Mouse (Mus musculus): ENCODE measurements at regions not wholly inside any gene's neighbourhood (a gene's known extent, or its start where the extent isn't known, plus 50 kb on each side); places are given as distances from the start of the nearest gene placed in this dataset.

DNA sequence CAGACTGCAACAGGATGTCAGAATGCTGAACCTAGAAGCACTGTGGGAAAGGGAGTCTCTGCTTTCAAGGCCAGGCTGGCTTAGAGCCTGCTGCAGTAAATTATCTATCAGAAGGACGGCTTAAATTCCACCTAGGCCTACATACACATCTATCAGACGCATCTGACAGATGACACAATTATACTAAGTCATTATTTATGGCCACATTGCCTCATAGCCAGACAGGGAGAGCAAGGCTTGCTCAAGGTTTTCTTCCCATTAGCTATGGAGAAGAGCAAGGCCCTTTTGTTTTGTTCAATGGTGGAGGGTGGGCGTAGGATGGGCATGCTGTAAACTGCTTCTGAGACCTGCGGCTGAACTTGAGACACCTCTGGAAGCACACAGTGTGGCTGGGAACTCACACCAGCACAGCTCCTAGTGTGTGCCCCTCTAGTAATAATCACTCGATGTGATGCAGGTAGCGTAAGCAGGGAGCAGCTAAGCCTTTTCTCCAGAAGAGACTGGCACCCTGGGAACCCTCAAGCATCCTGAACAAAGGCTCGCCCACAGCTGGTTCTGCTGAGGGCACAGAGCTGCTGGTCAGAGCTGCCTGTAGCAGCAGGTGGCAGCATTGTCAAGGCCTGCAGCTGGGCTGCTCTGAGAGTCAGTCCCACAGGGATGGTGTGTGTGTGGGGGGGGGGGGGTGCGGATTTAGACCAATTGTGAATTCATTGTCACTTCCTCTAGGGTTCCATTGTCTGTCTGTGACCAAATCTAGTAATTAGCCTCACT lies 406.8 kb upstream of the Adamts16 start:
- DNase-seq (ENCODE audit: low spot score) = no peak

DNA sequence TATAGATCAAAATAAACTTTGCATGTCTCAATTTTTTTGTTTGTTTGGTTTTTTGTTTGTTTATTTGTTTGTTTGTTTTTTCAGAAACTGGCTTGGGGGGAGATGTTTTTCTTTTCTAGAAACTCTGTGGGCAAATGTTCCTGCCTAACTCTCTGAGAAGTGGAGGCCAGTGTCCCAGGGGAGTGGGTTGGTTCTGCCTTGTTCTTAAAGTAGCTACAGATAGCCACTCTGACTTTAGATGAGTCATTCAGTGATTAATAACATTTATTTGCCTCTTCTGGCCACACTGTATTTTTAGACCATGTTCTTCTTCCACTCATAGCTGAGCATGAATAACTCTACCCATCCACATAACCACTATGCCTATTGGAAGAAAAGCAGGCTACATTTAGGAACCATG lies 405.6 kb upstream of the Adamts16 start:
- no peak for DNase-seq (ENCODE audit: low spot score)

DNA sequence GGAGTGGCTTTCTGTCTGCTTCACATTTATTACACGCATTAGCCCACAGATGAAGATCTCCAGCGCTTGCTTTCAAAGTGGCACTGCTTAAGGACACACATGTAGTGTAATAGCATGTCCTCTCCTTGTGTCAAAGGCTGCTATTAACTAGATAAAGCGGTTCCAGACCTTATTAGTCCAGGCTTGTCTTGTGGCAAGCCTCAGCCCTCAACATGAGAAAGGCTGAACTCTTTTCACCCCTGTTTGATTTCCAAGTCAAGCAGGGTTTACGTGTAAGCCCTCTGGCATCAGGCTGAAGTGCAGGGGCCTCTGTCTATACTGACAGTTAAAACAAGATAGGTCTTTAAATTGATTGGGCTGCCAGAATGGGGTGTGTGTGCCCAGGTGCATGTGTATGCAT lies 403.7 kb upstream of the Adamts16 start:
- DNase-seq (ENCODE audit: low spot score) = no peak

DNA sequence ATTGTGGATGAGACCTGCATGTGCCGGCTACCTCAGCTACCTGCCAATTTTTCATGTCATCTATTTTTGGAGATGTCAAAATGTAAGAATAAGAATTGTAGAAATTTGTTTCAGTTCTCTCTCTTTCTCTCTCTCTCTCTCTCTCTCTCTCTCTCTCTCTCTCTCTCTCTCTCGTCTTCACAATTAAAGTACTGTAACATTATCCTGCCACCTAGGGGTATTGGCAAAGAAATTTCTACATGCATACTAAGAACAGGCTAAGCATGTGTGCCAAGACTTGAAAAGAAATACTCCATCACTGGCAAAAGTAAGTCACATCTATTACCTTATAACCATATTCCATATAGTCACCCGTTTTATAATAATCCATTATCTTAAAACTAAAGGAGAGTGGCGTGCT lies 398.2 kb upstream of the Adamts16 start:
- DNase-seq (ENCODE audit: low spot score) = no peak

DNA sequence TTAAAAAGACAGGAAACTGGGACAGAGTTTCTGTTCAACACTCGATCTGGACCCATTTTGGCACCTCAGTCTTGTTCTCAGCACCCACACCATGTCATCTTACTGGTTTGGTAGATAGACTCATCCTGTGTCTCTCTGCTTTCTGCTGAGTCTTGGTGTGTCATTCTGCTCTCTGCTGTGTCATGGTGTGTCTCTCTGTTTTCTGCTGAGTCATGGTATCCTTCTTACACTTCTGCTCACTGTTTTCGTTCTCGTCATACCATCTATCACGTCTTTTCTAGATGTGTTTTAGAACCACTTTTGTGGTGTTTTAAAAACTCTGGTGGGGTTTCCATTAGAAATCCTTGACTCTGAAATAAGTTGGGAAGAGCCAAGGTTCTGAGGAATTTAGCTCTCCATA lies 393.7 kb upstream of the Adamts16 start:
- no peak for DNase-seq (ENCODE audit: low spot score)

DNA sequence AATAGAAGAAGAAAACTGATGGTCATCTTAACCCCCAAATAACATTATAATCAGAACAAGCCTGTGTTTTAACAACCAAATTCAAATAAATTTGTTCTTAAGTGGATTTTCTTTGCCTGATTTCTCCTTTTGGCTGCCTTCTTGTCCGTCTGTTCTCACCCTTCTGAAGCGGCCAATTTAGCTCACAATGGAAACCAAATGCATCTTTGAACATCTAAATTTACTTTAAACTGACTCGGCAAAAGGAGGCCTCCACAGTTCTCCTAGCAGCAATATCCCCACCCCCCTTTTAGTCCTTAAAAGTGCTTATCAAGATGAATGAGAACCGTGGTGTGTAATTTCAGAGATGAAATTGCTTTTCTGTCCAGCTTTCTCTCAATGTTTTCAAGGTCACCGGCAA lies 389.6 kb upstream of the Adamts16 start:
- no peak for DNase-seq (ENCODE audit: low spot score)

DNA sequence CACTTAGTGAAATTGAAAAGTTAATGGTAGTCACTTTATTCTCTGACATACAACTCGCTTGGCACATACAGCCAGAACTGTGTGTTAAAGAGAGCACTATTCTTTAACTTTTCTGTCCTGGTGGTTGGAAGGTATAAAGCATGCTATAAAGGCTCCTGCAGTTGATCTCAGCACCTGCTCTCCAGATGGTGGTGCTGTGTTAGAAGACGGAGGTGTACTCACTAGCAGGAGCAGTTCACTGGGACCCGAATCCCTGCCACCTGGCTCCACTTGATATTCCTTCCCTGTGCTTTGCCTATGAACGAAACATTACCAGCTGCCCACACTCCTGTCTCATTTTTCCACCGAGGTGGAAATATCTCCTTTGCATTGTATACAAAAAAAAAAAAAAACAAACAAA lies 373.2 kb upstream of the Adamts16 start:
- no peak for DNase-seq (ENCODE audit: low spot score)

DNA sequence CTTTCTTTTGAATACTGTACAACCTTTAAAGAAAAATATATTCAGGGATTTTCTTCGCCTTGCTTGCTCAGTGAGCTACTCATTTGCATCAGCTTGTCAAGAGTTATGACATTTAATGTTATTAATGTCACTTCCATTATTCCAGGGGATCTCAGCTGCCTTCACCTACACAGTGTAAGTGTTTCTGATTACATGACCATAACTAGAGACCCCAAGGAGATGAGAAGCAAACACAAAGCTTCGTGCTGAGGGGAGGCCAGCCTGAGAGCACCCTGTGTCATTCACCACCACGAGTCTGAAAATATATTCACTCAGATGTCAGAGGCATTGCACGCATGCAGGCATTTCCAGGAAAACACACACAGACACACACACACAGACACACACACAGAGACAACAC lies 369.8 kb upstream of the Adamts16 start:
- DNase-seq (ENCODE audit: low spot score) = no peak

DNA sequence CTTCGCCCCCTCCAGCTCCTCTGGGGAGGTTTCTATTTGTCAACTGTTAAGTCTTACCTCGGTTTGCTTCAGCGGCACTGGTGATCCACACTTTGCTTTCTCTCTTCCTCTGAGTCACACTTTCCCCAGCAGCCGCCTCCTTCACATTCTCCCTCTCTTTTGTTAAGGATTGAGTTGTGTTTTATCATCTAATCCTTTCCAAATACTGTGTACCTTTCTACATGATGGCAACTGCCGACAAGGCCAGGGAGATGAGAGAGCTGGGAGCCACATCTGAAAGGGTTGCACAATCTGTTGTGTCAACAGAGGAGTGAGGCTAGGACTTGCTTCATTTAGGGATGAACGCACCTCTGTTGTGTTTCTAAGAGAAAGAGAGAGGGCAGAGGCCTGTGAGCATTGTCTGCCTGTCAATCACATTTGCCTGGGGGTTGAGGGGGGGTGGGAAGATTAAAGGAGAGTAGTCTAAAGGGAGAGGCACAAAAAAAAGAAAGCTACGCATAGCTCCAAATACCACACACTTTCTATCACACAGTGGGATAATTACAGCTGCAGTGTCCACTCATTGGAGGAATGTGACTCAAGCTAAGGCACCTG lies 369.1 kb upstream of the Adamts16 start:
- no peak for DNase-seq (ENCODE audit: low spot score)

DNA sequence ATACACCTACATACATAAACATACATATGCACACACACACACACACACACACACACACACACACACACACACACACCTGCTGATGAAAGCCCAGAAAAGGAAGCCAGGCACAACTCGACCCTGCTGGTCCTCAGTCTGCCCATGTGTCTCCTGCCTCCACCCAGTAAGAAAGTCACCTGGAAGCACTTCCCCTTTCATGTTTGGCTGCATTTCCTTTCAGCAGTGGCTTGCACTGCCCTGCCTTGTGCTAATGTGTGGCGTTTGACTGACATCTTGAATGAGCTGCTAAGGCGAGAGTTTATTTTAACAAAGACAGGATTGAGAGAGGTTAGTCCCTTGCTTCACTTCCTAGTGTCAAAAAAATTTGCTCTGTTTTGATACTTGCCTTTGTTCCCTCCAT lies 364.1 kb upstream of the Adamts16 start:
- DNase-seq (ENCODE audit: low spot score) = no peak

DNA sequence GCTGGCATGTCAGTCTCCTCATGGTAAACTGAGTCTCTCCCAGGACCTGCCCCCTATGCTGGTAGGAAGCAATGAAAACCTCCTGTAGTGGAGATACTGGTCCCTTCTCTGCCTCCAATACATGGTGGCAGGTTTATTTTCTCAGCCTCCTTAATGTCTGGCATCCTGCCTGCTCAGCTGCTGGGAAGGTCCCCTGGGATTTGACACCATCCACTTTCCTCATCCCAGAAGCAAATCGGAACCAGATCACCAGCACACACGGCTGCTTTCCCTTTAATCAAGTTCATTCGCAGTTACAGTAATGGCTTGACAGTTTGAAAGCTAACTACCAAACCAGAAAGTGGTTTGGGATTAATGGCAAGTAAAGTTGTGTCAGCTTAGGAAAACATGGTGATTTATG lies 359.0 kb upstream of the Adamts16 start:
- no peak for DNase-seq (ENCODE audit: low spot score)

DNA sequence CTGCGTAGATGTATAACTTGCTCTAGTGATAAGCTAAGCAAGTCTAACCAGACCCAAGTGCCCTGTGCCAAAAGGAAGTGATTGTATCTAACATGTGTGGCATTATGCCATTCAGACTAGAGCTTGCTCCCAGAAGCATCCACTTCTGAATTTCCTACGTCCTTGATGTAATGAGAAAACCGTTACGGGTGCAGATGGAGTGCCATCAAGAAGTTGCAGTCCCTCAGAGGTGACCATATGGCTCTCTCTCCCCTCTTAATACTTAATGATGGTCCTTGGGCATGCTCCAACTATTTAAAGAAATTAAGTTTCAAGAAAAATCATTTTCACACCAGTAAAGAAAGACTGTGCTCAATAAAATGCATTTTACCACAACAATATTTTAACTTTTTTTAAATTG lies 354.1 kb upstream of the Adamts16 start:
- no peak for DNase-seq (ENCODE audit: low spot score)

DNA sequence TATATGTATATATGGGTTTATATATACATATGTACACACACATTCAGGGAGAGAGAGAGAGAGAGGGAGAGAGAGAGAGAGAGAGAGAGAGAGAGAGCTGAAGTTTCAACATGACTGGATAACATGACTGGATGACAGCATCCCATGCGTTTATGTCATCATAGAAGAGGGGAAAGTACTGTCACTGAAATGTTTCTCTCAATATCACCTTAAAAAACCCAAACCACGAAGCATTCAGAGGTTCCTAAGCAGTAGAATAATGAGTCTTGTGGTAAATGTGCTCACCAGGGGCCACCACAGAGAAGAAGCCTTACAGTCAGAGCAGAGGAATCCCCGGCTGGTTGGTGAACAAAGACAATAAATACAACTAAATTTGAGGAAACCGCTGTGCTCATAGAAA lies 342.9 kb upstream of the Adamts16 start:
- no peak for DNase-seq (ENCODE audit: low spot score)

DNA sequence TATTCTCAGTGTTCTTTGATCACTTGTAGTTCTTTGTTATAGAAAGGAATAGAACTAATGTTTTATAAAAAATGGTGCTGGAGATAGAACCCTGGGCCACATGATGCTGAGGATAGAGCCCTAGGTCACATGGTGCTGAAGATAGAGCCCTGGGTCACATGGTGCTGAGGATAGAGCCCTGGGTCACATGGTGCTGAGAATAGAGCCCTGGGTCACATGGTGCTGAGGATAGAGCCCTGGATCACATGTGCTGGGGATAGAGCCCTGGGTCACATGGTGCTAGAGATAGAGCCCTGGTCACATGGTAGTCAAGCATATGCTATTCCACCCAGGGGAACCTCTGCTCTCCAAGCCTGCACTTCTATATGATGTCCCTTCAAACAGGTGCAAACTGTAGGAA lies 337.5 kb upstream of the Adamts16 start:
- no peak for DNase-seq (ENCODE audit: low spot score)

DNA sequence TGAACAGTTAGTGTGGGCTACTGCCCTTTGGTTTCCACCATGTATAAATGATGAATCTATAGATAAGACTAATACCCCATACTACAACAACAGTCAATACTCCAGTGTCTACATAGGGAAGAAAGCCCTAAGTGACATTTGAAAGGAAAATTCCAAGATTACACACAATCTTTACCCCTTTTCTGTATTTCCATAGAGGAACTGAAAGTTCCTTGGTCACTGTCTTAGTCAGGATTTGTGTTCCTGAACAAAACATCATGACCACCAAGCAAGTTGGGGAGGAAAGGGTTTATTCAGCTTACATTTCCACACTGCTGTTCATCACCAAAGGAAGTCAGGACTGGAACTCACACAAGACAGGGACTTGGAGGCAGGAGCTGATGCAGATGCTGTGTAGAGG lies 332.7 kb upstream of the Adamts16 start:
- no peak for DNase-seq (ENCODE audit: low spot score)

DNA sequence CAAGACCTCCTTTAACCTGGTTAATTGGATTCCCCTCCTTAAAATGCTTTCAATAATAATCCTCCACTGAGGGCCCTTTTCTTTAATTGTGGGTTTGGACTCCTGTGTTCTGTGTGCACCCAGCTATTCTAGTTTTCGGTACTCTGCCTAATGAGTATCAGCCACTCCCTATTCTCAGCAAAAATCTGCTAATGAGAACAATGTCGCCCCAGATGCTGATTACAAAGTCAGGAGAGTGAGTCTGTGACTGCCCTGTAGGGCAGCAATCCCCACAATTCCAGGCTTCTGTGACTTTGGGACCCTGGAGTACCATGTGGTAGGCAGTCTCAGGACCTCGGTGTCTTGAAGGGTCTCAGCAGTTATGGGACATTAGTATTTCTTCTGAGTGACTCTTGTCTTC lies 324.6 kb upstream of the Adamts16 start:
- no peak for DNase-seq (ENCODE audit: low spot score)

DNA sequence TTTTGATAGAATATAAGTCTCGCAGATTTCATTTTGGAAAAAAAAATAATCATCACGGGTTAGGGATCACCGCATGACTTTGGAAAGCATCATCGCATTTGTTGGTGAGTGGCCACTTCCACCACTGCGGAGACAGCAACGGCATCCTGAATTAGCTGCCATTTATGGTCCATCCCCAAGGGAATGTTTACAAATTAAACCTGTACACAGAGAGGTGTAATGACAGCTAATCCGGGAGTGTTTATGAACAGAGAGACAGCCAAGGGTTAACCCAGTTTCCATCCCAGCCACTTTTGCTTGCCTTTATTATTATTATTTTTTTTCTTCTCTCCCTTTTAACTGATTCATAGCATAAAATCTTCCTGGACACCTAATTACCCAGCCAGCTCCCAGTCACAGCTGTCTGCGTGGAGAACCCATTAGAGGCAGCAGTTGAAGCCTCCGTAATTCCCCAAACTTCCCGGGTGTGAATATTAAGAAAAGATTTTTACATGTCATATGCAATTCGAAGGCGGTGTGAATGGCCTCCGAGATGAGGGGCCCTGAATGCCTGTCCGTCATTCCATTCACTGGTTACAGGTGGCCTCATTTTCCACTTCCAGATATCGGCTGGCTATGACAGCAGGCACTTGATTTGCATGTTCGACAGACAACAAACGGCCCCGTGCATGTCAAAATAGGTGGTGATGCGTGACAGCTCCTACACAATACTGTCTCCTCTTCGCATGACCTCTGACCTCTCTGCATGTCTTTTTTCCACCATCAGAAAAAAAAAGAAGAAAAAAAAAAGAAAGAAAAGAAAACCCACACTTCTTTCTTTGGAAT lies 323.7 kb upstream of the Adamts16 start:
- DNase-seq (ENCODE audit: low spot score) = no peak

DNA sequence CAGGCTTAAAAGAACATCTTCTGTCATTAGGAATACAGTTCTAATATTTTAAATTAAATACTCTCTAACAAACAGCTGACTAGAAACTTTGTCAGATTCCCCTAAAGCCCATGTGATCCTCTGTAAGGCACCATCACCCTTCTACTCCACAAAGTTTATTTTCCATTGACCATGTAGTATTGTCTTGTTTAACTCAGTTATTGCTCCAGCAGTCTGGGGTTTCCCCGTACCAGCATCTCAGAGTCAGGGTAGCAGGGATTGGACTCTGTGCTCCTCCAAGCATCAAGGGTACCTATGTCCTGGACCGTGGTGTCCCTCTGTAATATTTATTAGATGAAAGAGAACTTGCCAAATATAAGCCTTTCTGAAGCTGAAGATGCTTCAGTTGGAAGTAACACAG lies 322.4 kb upstream of the Adamts16 start:
- DNase-seq (ENCODE audit: low spot score) = no peak

DNA sequence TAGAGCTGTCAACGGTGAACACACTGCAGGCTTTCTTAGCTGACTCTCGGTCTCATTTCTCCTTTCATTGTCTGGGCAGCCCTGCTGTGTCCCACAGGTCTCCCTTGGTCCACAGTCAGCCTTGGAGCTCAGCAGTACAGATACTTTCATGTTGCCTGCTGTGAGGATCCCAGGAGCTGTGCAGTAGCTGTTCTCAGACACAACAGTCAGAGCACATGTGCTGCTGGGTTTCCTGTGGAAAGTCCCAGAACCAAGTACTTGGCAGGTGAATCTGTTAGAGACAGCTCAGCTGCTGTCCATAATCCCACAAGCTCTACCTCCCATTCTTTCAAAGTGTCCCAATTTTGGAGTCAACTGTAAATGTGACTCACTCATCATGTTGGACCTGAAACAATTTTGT lies 321.3 kb upstream of the Adamts16 start:
- DNase-seq (ENCODE audit: low spot score) = no peak

DNA sequence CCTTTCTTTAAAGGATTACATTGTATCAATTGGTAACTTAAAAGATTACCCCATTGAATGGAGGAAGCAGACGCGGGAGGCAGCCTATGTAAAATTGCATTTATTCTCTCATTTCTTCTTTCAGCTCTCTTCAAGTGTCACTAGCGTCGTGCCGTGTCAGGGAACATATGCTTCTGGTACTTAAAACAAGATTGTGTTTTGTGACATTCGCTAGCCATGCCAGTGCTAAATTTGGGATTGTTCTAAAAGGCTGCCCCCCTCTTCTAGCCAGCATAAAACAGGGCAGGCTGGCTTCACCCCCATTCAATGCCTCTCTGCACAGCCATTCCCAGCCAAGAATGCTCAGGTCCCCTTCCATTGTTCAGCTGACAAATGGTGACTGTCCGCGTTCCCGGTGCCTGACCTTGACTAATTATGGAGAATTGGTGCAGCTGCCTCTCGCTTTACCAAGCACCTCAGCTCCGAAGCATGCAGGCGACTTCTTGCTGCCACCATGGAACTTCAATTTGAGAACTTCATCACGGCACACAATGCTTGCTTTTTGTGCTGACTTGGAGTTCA lies 316.8 kb upstream of the Adamts16 start:
- DNase-seq (ENCODE audit: low spot score) = no peak

DNA sequence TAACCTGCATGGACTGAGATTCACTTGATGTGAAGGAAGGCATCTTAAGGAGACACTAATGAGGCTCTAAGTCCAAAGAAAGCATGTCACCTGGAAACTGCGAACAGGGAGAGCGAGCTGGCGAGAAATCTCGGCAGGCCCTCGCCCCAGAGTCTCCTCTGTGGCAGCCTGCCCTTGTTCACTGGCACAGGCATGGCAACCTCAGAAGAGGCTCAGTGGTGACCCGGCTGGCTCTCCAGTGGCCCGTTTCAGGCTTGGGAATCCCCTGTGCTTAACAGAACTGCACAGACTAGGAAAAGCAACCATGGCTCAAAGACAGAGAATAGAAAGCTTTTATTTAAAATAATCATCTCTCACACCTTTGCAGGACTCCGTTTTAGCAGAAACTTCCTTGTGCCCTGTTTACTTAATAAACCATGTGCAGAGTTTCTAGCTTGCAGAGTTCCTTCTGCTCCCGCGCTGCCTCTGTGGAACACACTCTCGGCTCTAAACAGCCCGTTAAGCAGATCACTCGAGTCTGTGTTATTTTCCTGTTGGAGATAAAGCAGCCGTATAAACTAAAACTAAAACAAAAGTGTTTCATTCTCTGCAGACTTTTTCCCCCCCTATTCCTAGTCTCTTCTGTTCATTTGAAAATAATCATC lies 316.2 kb upstream of the Adamts16 start:
- no peak for DNase-seq (ENCODE audit: low spot score)

DNA sequence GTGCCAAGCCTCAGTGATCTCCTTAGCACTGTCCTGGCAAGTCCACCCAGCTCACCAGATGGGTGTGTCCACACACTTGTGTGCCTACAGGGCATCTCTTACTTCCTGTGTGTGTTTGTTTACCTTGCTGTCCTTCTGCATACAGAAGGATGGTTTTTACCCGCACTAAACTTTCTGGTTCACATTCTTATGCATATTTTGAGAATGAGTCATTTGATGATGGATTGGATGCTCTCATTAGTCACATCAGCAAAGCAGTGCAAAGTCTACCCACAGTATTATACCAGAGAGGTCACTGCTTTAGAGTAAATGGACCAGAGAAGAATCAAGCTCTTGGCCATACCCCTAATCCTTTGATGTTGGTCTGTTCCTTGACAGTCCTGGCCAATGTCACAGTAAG lies 308.5 kb upstream of the Adamts16 start:
- no peak for DNase-seq (ENCODE audit: low spot score)

Data from heart, adult 8-10 months (tissue).